Mouse (Mus musculus) monocyte, adult 2 months (primary cell): Measurements from ENCODE around the gene Vps26a.

ENCODE experiments used
- DNase-seq, 2 experiments: peaks; one replicate each; pipeline ENCODE4 v3.0.0; 2022; ENCODE audit warnings: low spot score in 2 of 2, low read depth in 1 of 2

Vps26a gene

GRCm38 (mm10) chr10:62419422-62419821 is 67.2 kb downstream of the Vps26a start:
- DNase-seq: no peak

- no peak for DNase-seq
Measured at GRCm38 (mm10) chr10:62418831-62419356, 67.7 kb downstream of the Vps26a start.

GRCm38 (mm10) chr10:62413606-62413982 is 73.0 kb downstream of the Vps26a start:
- no peak for DNase-seq

GRCm38 (mm10) chr10:62412906-62413605 is 73.5 kb downstream of the Vps26a start:
- DNase-seq: no peak

- no peak for DNase-seq
Measured at GRCm38 (mm10) chr10:62411431-62412410, 74.9 kb downstream of the Vps26a start.

GRCm38 (mm10) chr10:62410943-62411342 is 75.7 kb downstream of the Vps26a start:
- DNase-seq: peak in 1 of 2 experiments; percentile 30
